Mouse (Mus musculus): Measurements from ENCODE around the gene Muc20. TPM values are rescaled to one million over a fixed set of nuclear protein-coding genes. Genes with fewer than 3 reads are reported as not detected.

The Muc20 gene
- total RNA-seq, 4 experiments from 2014 or later = not detected

GRCm38 (mm10) chr16:32796676-32797425 is 384 bp downstream of the Muc20 start:
- DNase-seq (ENCODE audit: low spot score in 2 of 2) = no peak

DNA sequence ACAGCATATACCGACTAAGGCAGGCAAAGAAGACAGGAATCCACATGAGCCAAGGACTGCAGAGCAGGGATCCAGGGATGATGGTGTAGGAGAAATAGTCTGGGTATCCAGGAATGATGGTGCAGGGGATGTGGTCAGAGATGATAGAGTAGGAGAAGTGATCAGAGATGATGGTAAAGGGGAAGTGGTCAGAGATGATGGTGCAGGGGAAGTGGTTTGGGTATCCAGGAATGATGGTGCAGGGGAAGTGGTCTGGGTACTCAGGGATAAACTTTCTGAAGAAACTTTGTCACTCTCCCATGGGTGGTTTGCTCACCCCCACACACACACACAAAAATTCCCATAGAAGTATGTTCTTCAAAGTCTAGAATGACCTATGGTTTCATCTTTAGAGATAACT is 2.1 kb downstream of the Muc20 start:
- no peak for DNase-seq (ENCODE audit: low spot score in 2 of 2)

GRCm38 (mm10) chr16:32790056-32790455 is 7.2 kb downstream of the Muc20 start:
- DNase-seq (ENCODE audit: low spot score in 2 of 2) = no peak

DNA sequence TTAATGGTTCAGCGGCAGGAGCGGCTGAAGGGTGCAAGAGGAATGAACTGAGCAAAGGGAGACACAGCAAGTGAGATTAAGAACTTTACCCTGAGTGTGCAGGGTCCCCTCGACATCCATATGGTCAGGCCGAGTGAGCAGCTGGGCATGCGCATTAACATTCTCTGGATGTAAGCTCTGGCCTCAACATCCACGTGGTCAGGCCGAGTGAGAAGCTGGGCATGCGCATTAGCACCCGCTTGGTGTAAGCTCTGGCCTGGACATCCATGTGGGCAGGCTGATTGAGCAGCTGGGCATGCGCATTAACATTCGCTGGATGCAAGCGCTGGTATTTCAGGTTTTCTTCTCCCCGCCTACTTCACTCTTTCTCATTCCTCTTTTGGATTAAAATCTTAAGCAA is 12.4 kb downstream of the Muc20 start:
- peak in 1 of 2 experiments; percentile 70 for DNase-seq (ENCODE audit: low spot score in 2 of 2)

GRCm38 (mm10) chr16:32783324-32784062 is 13.7 kb downstream of the Muc20 start:
- no peak for DNase-seq (ENCODE audit: low spot score in 2 of 2)

DNA sequence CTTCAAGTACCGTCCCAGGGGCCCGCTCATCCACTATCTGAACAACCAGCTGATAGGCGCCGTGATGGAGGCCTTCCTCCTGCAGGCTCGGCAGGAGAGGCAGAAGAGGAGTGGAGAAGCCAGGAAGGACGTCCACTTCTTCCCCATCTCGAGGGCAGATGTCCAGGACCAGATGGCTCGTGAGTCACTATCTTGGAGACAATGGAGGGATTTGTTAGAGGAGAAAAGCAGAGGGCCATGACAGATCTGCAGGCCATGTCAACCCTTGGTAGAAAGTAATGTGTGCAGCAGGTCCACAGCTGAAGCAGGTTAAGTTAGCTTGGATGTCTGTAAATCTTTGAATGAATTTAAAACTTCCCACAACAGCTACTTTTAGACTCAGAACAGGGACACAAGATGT is 18.3 kb downstream of the Muc20 start:
- no peak for DNase-seq (ENCODE audit: low spot score in 2 of 2)

DNA sequence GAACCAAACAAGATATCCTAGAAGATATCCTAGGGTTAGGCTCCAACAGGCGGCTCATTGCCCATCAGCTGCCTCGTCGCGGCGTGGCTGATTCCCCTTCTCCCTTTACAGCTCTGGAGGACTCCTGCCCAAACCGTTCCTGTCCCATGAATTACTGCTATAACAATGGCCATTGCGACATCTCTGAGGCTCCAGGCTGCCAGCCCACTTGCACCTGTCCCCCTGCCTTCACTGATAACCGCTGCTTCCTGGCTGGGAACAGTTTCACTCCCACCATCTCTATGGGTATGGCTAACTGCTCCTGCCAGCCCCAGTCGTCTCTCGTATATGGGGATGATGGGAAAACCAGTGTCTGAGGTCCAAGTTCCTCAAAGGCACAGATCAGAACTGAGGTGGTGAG is 20.6 kb downstream of the Muc20 start:
- DNase-seq (ENCODE audit: low spot score in 2 of 2) = no peak

GRCm38 (mm10) chr16:32766904-32767303 is 30.3 kb downstream of the Muc20 start:
- DNase-seq (ENCODE audit: low spot score in 2 of 2) = no peak

GRCm38 (mm10) chr16:32764961-32765360 is 32.3 kb downstream of the Muc20 start:
- no peak for DNase-seq (ENCODE audit: low spot score in 2 of 2)

GRCm38 (mm10) chr16:32764550-32764949 is 32.7 kb downstream of the Muc20 start:
- DNase-seq (ENCODE audit: low spot score in 2 of 2) = no peak

DNA sequence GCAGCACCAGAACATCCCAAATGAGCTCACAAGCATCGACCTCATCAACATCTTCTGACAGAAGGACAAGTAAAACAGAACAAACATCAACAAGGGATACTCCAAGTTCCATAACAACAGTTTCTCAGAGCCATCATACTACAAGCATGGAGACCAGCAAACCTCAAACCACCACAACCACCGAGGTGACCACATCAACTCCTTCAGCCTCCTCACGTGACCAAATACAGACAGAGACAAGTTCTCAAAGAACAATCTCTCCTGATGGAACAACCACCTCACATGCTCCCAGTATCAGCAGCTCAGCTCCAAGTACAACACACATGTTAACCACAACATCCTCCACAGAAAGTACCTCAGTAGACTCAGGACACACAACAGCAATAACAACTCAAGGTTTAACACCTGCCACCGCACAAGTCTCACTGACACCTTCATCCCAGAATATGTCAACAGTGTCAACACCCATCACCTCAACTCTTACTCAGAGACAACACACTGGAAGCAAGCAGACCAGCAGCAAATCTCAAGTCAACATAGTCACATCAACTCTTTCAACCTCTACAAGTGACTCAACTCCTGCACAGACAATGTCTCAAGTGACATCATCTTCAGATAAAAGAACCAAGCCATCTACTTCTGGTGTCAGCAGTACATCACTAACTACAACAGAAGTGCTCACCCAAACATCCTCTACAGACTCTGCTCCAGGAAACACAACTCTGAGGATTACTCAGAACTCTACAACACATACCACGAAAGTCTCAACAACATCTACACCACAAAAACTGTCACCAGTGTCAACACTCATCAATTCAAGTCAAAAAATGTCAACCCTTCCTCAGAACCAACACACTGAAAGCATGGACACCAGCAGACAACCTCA is 46.8 kb downstream of the Muc20 start:
- no peak for DNase-seq (ENCODE audit: low spot score in 2 of 2)

GRCm38 (mm10) chr16:32745852-32746251 is 51.4 kb downstream of the Muc20 start:
- no peak for DNase-seq (ENCODE audit: low spot score in 2 of 2)

DNA sequence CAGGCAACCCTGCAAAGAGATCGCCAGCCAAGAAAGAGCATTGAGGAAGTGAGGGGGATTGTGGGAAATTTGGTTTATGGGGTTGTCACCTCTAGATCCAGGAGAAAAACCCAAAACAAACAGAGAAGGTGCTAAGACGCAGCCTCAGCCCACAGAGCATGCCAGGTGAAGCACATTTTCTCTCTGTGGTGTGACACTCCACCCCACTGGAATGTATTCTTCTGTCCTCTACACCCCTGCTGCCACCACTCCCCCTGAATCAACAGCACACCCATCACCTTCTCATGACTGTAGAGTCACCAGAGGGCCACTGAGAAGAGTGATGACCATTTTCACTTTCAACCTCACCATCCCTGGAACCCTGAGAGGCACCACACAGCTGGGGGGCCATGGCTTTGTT is 54.5 kb downstream of the Muc20 start:
- DNase-seq (ENCODE audit: low spot score in 2 of 2) = no peak

GRCm38 (mm10) chr16:32741366-32741765 is 55.9 kb downstream of the Muc20 start:
- no peak for DNase-seq (ENCODE audit: low spot score in 2 of 2)

GRCm38 (mm10) chr16:32740003-32740663 is 57.1 kb downstream of the Muc20 start:
- no peak for DNase-seq (ENCODE audit: low spot score in 2 of 2)

- no peak for DNase-seq (ENCODE audit: low spot score in 2 of 2)
Measured at GRCm38 (mm10) chr16:32736022-32736421, 61.2 kb downstream of the Muc20 start.

- DNase-seq (ENCODE audit: low spot score in 2 of 2) = no peak
Measured at GRCm38 (mm10) chr16:32735586-32735985, 61.6 kb downstream of the Muc20 start, which contains the start of gene Muc4. Gene Muc4, plus strand, starts transcription at chr16:32735886.

GRCm38 (mm10) chr16:32733213-32733612 is 64.0 kb downstream of the Muc20 start:
- DNase-seq (ENCODE audit: low spot score in 2 of 2) = no peak

GRCm38 (mm10) chr16:32728730-32729129 is 68.5 kb downstream of the Muc20 start:
- no peak for DNase-seq (ENCODE audit: low spot score in 2 of 2)

- DNase-seq (ENCODE audit: low spot score in 2 of 2) = no peak
Measured at GRCm38 (mm10) chr16:32728240-32728639, 69.0 kb downstream of the Muc20 start.

All from left cerebral cortex, adult 8-10 months (tissue).